Mouse (Mus musculus): ENCODE measurements around the gene Fosl1.

DNA sequence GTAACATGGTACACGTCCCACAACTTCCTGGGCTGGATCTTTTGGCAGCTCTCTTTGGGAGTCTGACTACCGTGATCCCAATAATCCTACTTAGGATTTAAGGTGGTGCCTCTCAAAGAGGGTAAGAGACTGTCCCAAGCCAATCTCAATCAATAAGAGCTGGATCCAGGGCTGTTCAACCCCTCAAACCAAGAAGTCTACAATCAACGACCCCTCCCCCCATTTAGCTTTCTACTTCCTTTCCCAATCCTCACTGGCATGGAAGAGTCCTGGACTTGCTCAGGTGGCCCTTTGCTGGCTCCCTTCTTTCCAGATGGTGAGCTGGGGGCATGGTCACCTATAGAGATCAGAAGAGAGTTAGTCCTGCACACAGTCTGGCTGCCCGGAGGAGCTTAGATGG is 39.4 kb downstream of the Fosl1 start:
- TF ChIP-seq POLR2A (IDR thresholded peaks at IDR 0.05; ENCODE audit: borderline replicate concordance, extremely low read depth, low read depth, low read length) (no peak), CTCF (IDR thresholded peaks at IDR 0.05; ENCODE audit: insufficient read depth, low read length) (no peak)

Measured in lung, adult 2 months (tissue).